In genomic region chr1:162660276-162660860, GRCm38 (mm10) we compare ENCODE assay signal across 16 mouse cellular contexts. TPM values are rescaled to one million over a fixed set of nuclear protein-coding genes. Genes with fewer than 3 reads are reported as not detected.
A peak's percentile ranks its signal among the peaks of the same experiment; 100 is the strongest.
DNase-seq lines count a peak whose midpoint lies in the region; ATAC-seq and TF ChIP-seq lines count a peak whose summit lies in the region.
"Had no signal": no experiment of that assay in that cellular context is flagged by ENCODE, and none has a peak within 500 bp of the region (broad histone marks: within the 10 kb centered on the region; RNA-seq: fewer than 3 reads in every experiment).

No protein-coding gene starts in this region.

- no peak for ATAC-seq in granulocyte monocyte progenitor cell, adult 5-6 weeks (replicated peaks; ENCODE audit: poor library complexity, severe bottlenecking)
- ATAC-seq: forebrain, embryonic 14.5 days had no signal

- no peak for TF ChIP-seq CTCF in gastrocnemius, adult 2 months (IDR thresholded peaks at IDR 0.05)

- peak; percentile 24 for DNase-seq in lung, postnatal 10 days
- DNase-seq in lung, postnatal 25 days (ENCODE audit: low spot score): no peak
- DNase-seq in adipocyte (ENCODE audit: low spot score): peak; percentile 70
- peak; percentile 70 for DNase-seq in gastrocnemius, adult 2 months
- DNase-seq in heart, postnatal 4 days: peak; percentile 22
- DNase-seq in cerebellum, adult 11 months: no peak
- DNase-seq in embryo, embryonic 10.5 days (ENCODE audit: low spot score): no peak
- DNase-seq: cerebellum, postnatal 14 days; retina, postnatal 1 day had no signal

- peak overlapping the region; percentile 12; the same call in 1 of the 2 replicates for H3K27ac ChIP-seq in gastrocnemius, adult 2 months
- H3K27ac ChIP-seq: embryonic facial prominence, embryonic 13.5 days; liver, embryonic 14.5 days; midbrain, embryonic 10.5 days had no signal

- intact Hi-C loops in gastrocnemius, adult 2 months (cut with DNase I): loop anchor here (10.0 kb wide), 1 partner anchor 306 kb away; no protein-coding TSS in a partner anchor

- H3K4me3 ChIP-seq in gastrocnemius, adult 2 months: no peak overlapping the region
- H3K4me3 ChIP-seq: embryonic facial prominence, embryonic 13.5 days; midbrain, embryonic 10.5 days had no signal

RNA-seq across cellular contexts. Expression of gene Myocos, which starts 2.3 kb away (rescaled TPM):
- not detected for total RNA-seq in gastrocnemius, adult 2 months (2021)
- not detected for total RNA-seq in heart, postnatal 4 days (2021)
- not detected in 2 replicates for total RNA-seq in granulocyte monocyte progenitor cell, adult 5-6 weeks (2014; fragmentation: Nextera tagmentation)
- total RNA-seq in granulocyte monocyte progenitor cell, adult 5-6 weeks (2017): not detected in 2 replicates
- total RNA-seq: layer of hippocampus, adult 8-10 months; left cerebral cortex, postnatal 10 days had no signal

RNA-seq across cellular contexts. Expression of gene Myoc, which starts 21.4 kb away (rescaled TPM):
- 10 to 100 TPM; 37.8 to 63.6 TPM for total RNA-seq in gastrocnemius, adult 2 months (2021)
- under 1 TPM in 1 of 2 experiments, not detected in 1; 0.11 TPM for total RNA-seq in heart, postnatal 4 days (2021)
- total RNA-seq in granulocyte monocyte progenitor cell, adult 5-6 weeks (2014; fragmentation: Nextera tagmentation): not detected in 2 replicates
- not detected in 2 replicates for total RNA-seq in granulocyte monocyte progenitor cell, adult 5-6 weeks (2017)

Comparison
In these comparisons a context has a peak if more than half of its experiments do, and no peak if none do; other contexts are left out.
1. DNase-seq: peak in lung, postnatal 10 days (single experiment), adipocyte (single experiment), gastrocnemius, adult 2 months (single experiment) and heart, postnatal 4 days (single experiment); none in lung, postnatal 25 days (single experiment), cerebellum, adult 11 months (single experiment) and embryo, embryonic 10.5 days (single experiment).
2. RNA of gene Myoc, which starts 21.4 kb away (total RNA-seq): 37.8 to 63.6 TPM in gastrocnemius, adult 2 months; 0.11 TPM in heart, postnatal 4 days and not detected in granulocyte monocyte progenitor cell, adult 5-6 weeks; every median in the first group is over 10 times any median in the second.